In the genomic region with DNA sequence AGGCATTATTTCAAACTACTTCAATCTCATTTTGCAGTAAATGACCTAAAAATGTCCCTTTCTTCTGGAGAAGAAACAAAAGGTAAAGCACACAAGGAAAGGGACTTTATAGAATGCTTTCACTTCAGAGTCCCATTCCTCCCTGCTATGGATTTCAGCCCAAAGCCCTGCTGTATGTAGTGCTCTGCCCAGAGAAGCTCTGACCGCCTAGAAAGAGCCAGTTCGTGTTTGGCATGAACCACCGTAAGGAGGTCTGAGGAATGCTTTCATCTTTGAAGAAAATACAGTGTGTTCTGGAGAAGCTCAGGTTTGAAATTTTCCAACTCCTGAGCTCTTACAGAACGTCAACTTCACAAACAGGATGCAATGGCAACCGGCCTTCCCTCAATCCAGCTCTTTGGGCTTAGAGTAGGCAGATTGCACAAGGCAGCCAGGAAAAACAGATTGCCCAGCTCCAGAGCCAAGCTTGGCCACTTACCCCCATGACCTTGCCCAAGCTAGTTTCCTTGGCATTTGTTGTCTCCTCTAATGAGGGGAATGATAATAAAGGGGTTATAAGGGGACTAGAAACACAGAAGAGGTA, we compare ENCODE assay signal across 14 mouse cellular contexts. TPM values are rescaled to one million over a fixed set of nuclear protein-coding genes. Genes with fewer than 3 reads are reported as not detected.
DNase-seq lines count a peak whose midpoint lies in the region; TF ChIP-seq lines count a peak whose summit lies in the region.
"Had no signal": no experiment of that assay in that cellular context is flagged by ENCODE, and none has a peak within 500 bp of the region (broad histone marks: within the 10 kb centered on the region; RNA-seq: fewer than 3 reads in every experiment).

No protein-coding gene starts in this region.

- TF ChIP-seq CTCF in layer of hippocampus, adult 2 months (conservative IDR thresholded peaks at IDR 0.05) = no peak

- H3K4me3 ChIP-seq in layer of hippocampus, adult 2 months = no peak overlapping the region; the same call in 1 of the 2 replicates
- H3K4me3 ChIP-seq: left cerebral cortex, adult 2 months; limb, embryonic 13.5 days had no signal

- H3K27ac ChIP-seq in layer of hippocampus, adult 2 months = peak overlapping the region; percentile 46; the same call in 1 of the 2 replicates
- H3K27ac ChIP-seq: left cerebral cortex, adult 2 months; limb, embryonic 13.5 days had no signal

- DNase-seq in adrenal gland, adult (ENCODE audit: inconsistent age in 2 of 2, low spot score in 1 of 2) = peak; percentile 37 to 85
- no peak for DNase-seq in adrenal gland, adult 18-20 months (ENCODE audit: low spot score in 2 of 2)
- DNase-seq in gastrocnemius, postnatal 25 days = peak; percentile 25
- DNase-seq in gastrocnemius, adult 18-20 months (ENCODE audit: low spot score) = no peak
- DNase-seq in layer of hippocampus, adult 2 months (ENCODE audit: low spot score in 2 of 2) = no peak
- no peak for DNase-seq in layer of hippocampus, adult 9-10 months (ENCODE audit: low spot score)
- peak; percentile 32 for DNase-seq in Muller cell, postnatal 12 days (ENCODE audit: inconsistent ontology term)
- no peak for DNase-seq in urinary bladder, postnatal 4 days (ENCODE audit: low spot score in 2 of 2)
- DNase-seq: forebrain, postnatal 0 days; gastrocnemius, postnatal 14 days; liver, postnatal 0 days; thymus, postnatal 4 days had no signal

RNA-seq across cellular contexts. Expression of a gene that starts 24.6 kb away (rescaled TPM):
- 100 to 1,000 TPM; 308 to 351 TPM for total RNA-seq in adrenal gland, adult 18-20 months (2021)
- total RNA-seq in gastrocnemius, postnatal 25 days (2021) = 10 to 100 TPM; 37.4 to 51.5 TPM
- total RNA-seq in gastrocnemius, adult 18-20 months (2021) = 10 to 100 TPM; 29.7 to 34.6 TPM
- total RNA-seq in layer of hippocampus, adult 2 months (2021) = 100 to 1,000 TPM; 193 to 200 TPM

Comparison
In these comparisons a context has a peak if more than half of its experiments do, and no peak if none do; other contexts are left out.
1. DNase-seq: peak in adrenal gland, adult (2 of 2), gastrocnemius, postnatal 25 days (single experiment) and Muller cell, postnatal 12 days (single experiment); none in adrenal gland, adult 18-20 months (0 of 2), gastrocnemius, adult 18-20 months (single experiment), layer of hippocampus, adult 2 months (0 of 2), layer of hippocampus, adult 9-10 months (single experiment) and urinary bladder, postnatal 4 days (0 of 2).